In the genomic region with DNA sequence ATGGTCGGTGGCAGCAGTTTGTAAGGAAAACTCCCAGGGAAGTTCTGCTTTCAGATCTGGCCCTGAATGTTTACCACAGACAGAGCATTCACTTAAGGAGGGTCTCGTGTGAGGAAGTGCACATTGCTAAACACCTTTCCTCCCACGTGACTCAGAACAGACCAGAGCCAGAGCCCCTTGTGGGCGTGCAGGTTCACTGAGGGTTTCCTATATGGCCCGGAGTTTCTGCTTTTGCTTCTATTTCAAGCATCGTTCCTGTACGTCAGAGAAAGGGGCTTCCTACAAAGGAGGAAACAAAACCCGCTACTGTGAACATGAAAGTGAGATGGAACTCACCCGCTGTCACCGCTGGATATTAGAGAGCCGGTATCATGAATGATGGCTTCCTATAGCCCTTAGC, we compare ENCODE assay signal across 8 mouse cellular contexts.
DNase-seq lines count a peak whose midpoint lies in the region; ATAC-seq and TF ChIP-seq lines count a peak whose summit lies in the region.
"Had no signal": no experiment of that assay in that cellular context is flagged by ENCODE, and none has a peak within 500 bp of the region (broad histone marks: within the 10 kb centered on the region; RNA-seq: fewer than 3 reads in every experiment).

No protein-coding gene starts in this region.

- no peak overlapping the region for H3K9ac ChIP-seq in CH12.LX (ENCODE audit: insufficient read depth, low read depth)
- no peak overlapping the region for H3K9ac ChIP-seq in liver, embryonic 16.5 days (ENCODE audit: low read depth, low read length)
- H3K9ac ChIP-seq in hindbrain, embryonic 11.5 days (ENCODE audit: low read depth, low read length): no peak overlapping the region
- H3K9ac ChIP-seq in midbrain, embryonic 14.5 days (replicated peaks; ENCODE audit: low read length): no peak overlapping the region
- H3K9ac ChIP-seq: limb, embryonic 15.5 days had no signal

- H3K4me2 ChIP-seq in CH12.LX (ENCODE audit: insufficient read depth, low read depth, poor library complexity, severe bottlenecking): no peak overlapping the region
- no peak overlapping the region for H3K4me2 ChIP-seq in liver, embryonic 16.5 days (ENCODE audit: low read depth, low read length)
- H3K4me2 ChIP-seq in hindbrain, embryonic 11.5 days (replicated peaks; ENCODE audit: low read depth, low read length): no peak overlapping the region
- H3K4me2 ChIP-seq in midbrain, embryonic 14.5 days (ENCODE audit: low read length): no peak overlapping the region
- H3K4me2 ChIP-seq: limb, embryonic 15.5 days had no signal

- no peak for TF ChIP-seq POLR2A in CH12.LX (IDR thresholded peaks at IDR 0.05; ENCODE audit: low read depth, low read length)

- intact Hi-C loops in left cerebral cortex, postnatal 36 days (cut with DNase I): no loop called here

- no peak overlapping the region for H3K4me3 ChIP-seq in CH12.LX (replicated peaks in 1 of 3; ENCODE audit: low read depth in 2 of 3, low read length in 2 of 3, poor library complexity in 1 of 3)
- no peak overlapping the region; the same call in 1 of the 2 replicates for H3K4me3 ChIP-seq in liver, embryonic 16.5 days (ENCODE audit: low read depth, low read length)
- no peak overlapping the region for H3K4me3 ChIP-seq in hindbrain, embryonic 11.5 days (ENCODE audit: low read depth, low read length)
- H3K4me3 ChIP-seq in midbrain, embryonic 14.5 days (replicated peaks; ENCODE audit: low read depth, low read length): no peak overlapping the region
- H3K4me3 ChIP-seq: limb, embryonic 15.5 days had no signal

- in situ Hi-C loops in CH12.LX (cut with MboI; ENCODE audit: low pct_ligation_motif_present, low pct_unique_long_range_greater_than_20kb, low sequenced_read_pairs): no loop called here

- TF ChIP-seq RAD21 in CH12.LX (IDR thresholded peaks at IDR 0.05; ENCODE audit: low read depth, low read length): no peak

- DNase-seq in CD4-positive helper T cell, adult 2 months (ENCODE audit: low read depth, low spot score): peak; percentile 38
- peak; percentile 76 for DNase-seq in CH12.LX (ENCODE audit: extremely low read depth)
- peak; percentile 37 for DNase-seq in skeletal muscle tissue, adult 2 months (ENCODE audit: low read depth, low spot score)
- no peak for DNase-seq in hindbrain, embryonic 11.5 days (ENCODE audit: low spot score)
- no peak for DNase-seq in midbrain, embryonic 14.5 days
- no peak for DNase-seq in left cerebral cortex, postnatal 36 days (ENCODE audit: low spot score in 2 of 2)

- no peaks in the 10 kb centered on the region for H3K9me3 ChIP-seq in CH12.LX (replicated peaks; ENCODE audit: low read length)
- no peaks in the 10 kb centered on the region for H3K9me3 ChIP-seq in liver, embryonic 16.5 days (replicated peaks; ENCODE audit: control insufficient read depth, low read length)
- no peaks in the 10 kb centered on the region for H3K9me3 ChIP-seq in hindbrain, embryonic 11.5 days (ENCODE audit: control insufficient read depth, low read length)
- no peaks in the 10 kb centered on the region for H3K9me3 ChIP-seq in midbrain, embryonic 14.5 days (ENCODE audit: control insufficient read depth, low read length)
- H3K9me3 ChIP-seq: limb, embryonic 15.5 days had no signal

- peaks cover 2% of the 10 kb centered on the region for H3K27me3 ChIP-seq in CH12.LX (replicated peaks)
- H3K27me3 ChIP-seq in liver, embryonic 16.5 days (ENCODE audit: control insufficient read depth, insufficient read depth, low read depth, low read length): no peaks in the 10 kb centered on the region
- no peaks in the 10 kb centered on the region for H3K27me3 ChIP-seq in hindbrain, embryonic 11.5 days (ENCODE audit: control insufficient read depth, insufficient read depth, low read length)
- no peaks in the 10 kb centered on the region for H3K27me3 ChIP-seq in midbrain, embryonic 14.5 days (ENCODE audit: control insufficient read depth, insufficient read depth, low read length)
- H3K27me3 ChIP-seq: limb, embryonic 15.5 days had no signal

- peak; percentile 38; the same call in 1 of the 2 replicates for TF ChIP-seq EP300 in CH12.LX (IDR thresholded peaks at IDR 0.05; ENCODE audit: low read length)

- peak; percentile 30 for ATAC-seq in liver, embryonic 16.5 days (ENCODE audit: low read depth)
- ATAC-seq in hindbrain, embryonic 11.5 days (ENCODE audit: low FRiP score): no peak
- ATAC-seq in midbrain, embryonic 14.5 days (ENCODE audit: low FRiP score, low TSS enrichment): no peak

- H3K27ac ChIP-seq in CH12.LX (ENCODE audit: insufficient read depth, low read depth): no peak overlapping the region
- H3K27ac ChIP-seq in liver, embryonic 16.5 days (ENCODE audit: low read length): no peak overlapping the region
- H3K27ac ChIP-seq in hindbrain, embryonic 11.5 days (ENCODE audit: low read depth, low read length): no peak overlapping the region
- no peak overlapping the region for H3K27ac ChIP-seq in midbrain, embryonic 14.5 days (replicated peaks; ENCODE audit: low read depth, low read length)
- H3K27ac ChIP-seq: limb, embryonic 15.5 days had no signal

- H3K36me3 ChIP-seq in CH12.LX (replicated peaks in 1 of 2; ENCODE audit: control insufficient read depth in 1 of 2, insufficient read depth in 1 of 2, low read length in 1 of 2): no peaks in the 10 kb centered on the region
- no peaks in the 10 kb centered on the region for H3K36me3 ChIP-seq in liver, embryonic 16.5 days (ENCODE audit: control insufficient read depth, insufficient read depth)
- H3K36me3 ChIP-seq in hindbrain, embryonic 11.5 days (ENCODE audit: control insufficient read depth, insufficient read depth, low read length): no peaks in the 10 kb centered on the region
- no peaks in the 10 kb centered on the region for H3K36me3 ChIP-seq in midbrain, embryonic 14.5 days (ENCODE audit: control insufficient read depth, insufficient read depth, low read length)
- H3K36me3 ChIP-seq: limb, embryonic 15.5 days had no signal

- TF ChIP-seq CTCF in CH12.LX (conservative IDR thresholded peaks at IDR 0.05 in 1 of 2, IDR thresholded peaks at IDR 0.05 in 1 of 2; ENCODE audit: low read depth in 2 of 2, low read length in 2 of 2): no peak

- WGBS in liver, embryonic 16.5 days (ENCODE audit: insufficient replicate concordance): 18% methylated on average over 11 of the region's 11 CpGs
- 81% methylated on average over 11 of the region's 11 CpGs for WGBS in hindbrain, embryonic 11.5 days
- WGBS in midbrain, embryonic 14.5 days: 84% methylated on average over 11 of the region's 11 CpGs

- no peaks in the 10 kb centered on the region for H3K79me2 ChIP-seq in CH12.LX (replicated peaks; ENCODE audit: control insufficient read depth, extremely low read depth, insufficient read depth, poor library complexity, severe bottlenecking)

- peaks cover 0 to 48% of the 10 kb centered on the region in 2 experiments; a peak in 2 of 4 replicates for H3K4me1 ChIP-seq in CH12.LX (ENCODE audit: control insufficient read depth in 1 of 2, insufficient read depth in 2 of 2)
- no peaks in the 10 kb centered on the region; the same call in 1 of the 2 replicates for H3K4me1 ChIP-seq in liver, embryonic 16.5 days (ENCODE audit: control insufficient read depth, low read depth, low read length)
- H3K4me1 ChIP-seq in hindbrain, embryonic 11.5 days (replicated peaks; ENCODE audit: control insufficient read depth, insufficient read depth, low read length): no peaks in the 10 kb centered on the region
- H3K4me1 ChIP-seq in midbrain, embryonic 14.5 days (ENCODE audit: control insufficient read depth, insufficient read depth, low read length): no peaks in the 10 kb centered on the region

- dilution Hi-C loops in CH12.LX (cut with MboI; ENCODE audit: extremely low pct_ligation_motif_present, extremely low pct_unique_long_range_greater_than_20kb, low sequenced_read_pairs): no loop called here

TF ChIP-seq in CH12.LX, 34 proteins besides CTCF, POLR2A, EP300 and RAD21:
- TF ChIP-seq PAX5 (IDR thresholded peaks at IDR 0.05; ENCODE audit: low read length) (no peak), MAX (IDR thresholded peaks at IDR 0.05; ENCODE audit: low read length) (peak; percentile 61), E2F4 (IDR thresholded peaks at IDR 0.05; ENCODE audit: insufficient replicate concordance, low read depth, low read length) (no peak), CHD1 (IDR thresholded peaks at IDR 0.05; ENCODE audit: low read depth, low read length) (no peak), USF1 (IDR thresholded peaks at IDR 0.05; ENCODE audit: low read depth, low read length) (peak; percentile 47), USF2 (conservative IDR thresholded peaks at IDR 0.05; ENCODE audit: low read depth, low read length) (peak; percentile 59), BHLHE40 (IDR thresholded peaks at IDR 0.05; ENCODE audit: low read depth, low read length) (peak; percentile 92), MEF2A (IDR thresholded peaks at IDR 0.05; ENCODE audit: borderline replicate concordance, low read depth, low read length) (peak; percentile 63; the same call in 1 of the 2 replicates), NELFE (IDR thresholded peaks at IDR 0.05; ENCODE audit: low read depth, low read length) (no peak), ETS1 (conservative IDR thresholded peaks at IDR 0.05; ENCODE audit: low read depth, low read length) (peak; percentile 82), SIN3A (IDR thresholded peaks at IDR 0.05; ENCODE audit: low read length) (peak; percentile 12; the same call in 1 of the 2 replicates)

Comparison
In these comparisons a context has a peak if more than half of its experiments do, and no peak if none do; other contexts are left out.
1. DNase-seq: peak in CD4-positive helper T cell, adult 2 months (single experiment), CH12.LX (single experiment) and skeletal muscle tissue, adult 2 months (single experiment); none in hindbrain, embryonic 11.5 days (single experiment), midbrain, embryonic 14.5 days (single experiment) and left cerebral cortex, postnatal 36 days (0 of 2).